Mouse (Mus musculus) heart, postnatal 0 days (tissue): ENCODE data around the gene Ap2a1. TPM values are rescaled to one million over a fixed set of nuclear protein-coding genes. Genes with fewer than 3 reads are reported as not detected.
A peak's percentile ranks its signal among the peaks of the same experiment; 100 is the strongest.

ENCODE experiments used
- ATAC-seq: fragments of 200-750 bp; cut with Nextera tagmentation; 2 replicates; pipeline ENCODE4 v1.8.0; 2017; ENCODE audit warnings: low read depth, moderate number of reproducible peaks, moderate library complexity; ENCODE audit not compliant: insufficient read depth
- DNase-seq: peaks from one replicate; pipeline ENCODE4 v3.0.0-alpha.2; 2016; ENCODE audit warnings: low spot score
- H3K27ac ChIP-seq: fragments of 300-500 bp; sonication (generic); 2 replicates; pipeline ENCODE4 v1.5.1; 2014; ENCODE audit warnings: low read depth, mild to moderate bottlenecking
- H3K27me3 ChIP-seq: fragments of 300-500 bp; sonication (generic); 2 replicates; pipeline ENCODE4 v1.6.1; 2014; ENCODE audit warnings: low read length, mixed read lengths; ENCODE audit not compliant: control insufficient read depth, insufficient read depth
- H3K36me3 ChIP-seq: fragments of 300-500 bp; sonication (generic); replicated peaks from 2 replicates; pipeline ENCODE4 v1.6.1; 2014; ENCODE audit warnings: low read length, mixed read lengths; ENCODE audit not compliant: control insufficient read depth, insufficient read depth
- H3K4me1 ChIP-seq: fragments of 300-500 bp; sonication (generic); 2 replicates; pipeline ENCODE4 v1.6.1; 2014; ENCODE audit warnings: antibody characterized with exemption; ENCODE audit not compliant: control insufficient read depth, insufficient read depth
- H3K4me2 ChIP-seq: fragments of 300-500 bp; sonication (generic); 2 replicates; pipeline ENCODE4 v1.6.1; 2014; ENCODE audit warnings: low read depth, mild to moderate bottlenecking, low read length, moderate library complexity
- H3K4me3 ChIP-seq: fragments of 300-500 bp; sonication (generic); 2 replicates; pipeline ENCODE4 v1.5.1; 2014; ENCODE audit warnings: low read depth, low read length
- H3K9ac ChIP-seq: fragments of 300-500 bp; sonication (generic); replicated peaks from 2 replicates; pipeline ENCODE4 v1.6.1; 2014; ENCODE audit warnings: low read depth, low read length, mixed read lengths
- H3K9me3 ChIP-seq: fragments of 300-500 bp; sonication (generic); replicated peaks from 2 replicates; pipeline ENCODE4 v1.6.1; 2016; ENCODE audit warnings: low read length; ENCODE audit not compliant: control insufficient read depth
- CTCF ChIP-seq: IDR thresholded peaks from 2 replicates; pipeline ENCODE4 v1.5.1; 2016; ENCODE audit warnings: antibody characterized with exemption, control low read depth, low read depth
- EP300 ChIP-seq: IDR thresholded peaks from 2 replicates; pipeline ENCODE4 v1.6.1; 2016; ENCODE audit warnings: antibody characterized with exemption, low read depth
- WGBS: fragments of 180-500 bp; shearing (Covaris S2); extraction: QIAGEN DNeasy Blood & Tissue Kit; methylation state at CpG from one replicate; pipeline ENCODE4 v1.1.7; 2014; 5-methylcytosine and 5-hydroxymethylcytosine counted together
- polyA plus RNA-seq: library from polyadenylated mRNA; unstranded; fragments of >200 nt; fragmentation: Nextera tagmentation; extraction: Ambion mirVana; gene quantifications from 2 replicates; pipeline ENCODE4 v1.2.1, GENCODE M21; 2015
- total RNA-seq: library from RNA; depleted of rRNA; stranded (reverse); fragments of >200 nt; gene quantifications from 2 replicates; pipeline ENCODE4 v1.2.3, GENCODE M21; 2014; ENCODE audit warnings: low replicate concordance

Gene Ap2a1
- total and polyA plus RNA-seq, 2 experiments from 2014 or later = 37.1 to 63.1 TPM

DNA sequence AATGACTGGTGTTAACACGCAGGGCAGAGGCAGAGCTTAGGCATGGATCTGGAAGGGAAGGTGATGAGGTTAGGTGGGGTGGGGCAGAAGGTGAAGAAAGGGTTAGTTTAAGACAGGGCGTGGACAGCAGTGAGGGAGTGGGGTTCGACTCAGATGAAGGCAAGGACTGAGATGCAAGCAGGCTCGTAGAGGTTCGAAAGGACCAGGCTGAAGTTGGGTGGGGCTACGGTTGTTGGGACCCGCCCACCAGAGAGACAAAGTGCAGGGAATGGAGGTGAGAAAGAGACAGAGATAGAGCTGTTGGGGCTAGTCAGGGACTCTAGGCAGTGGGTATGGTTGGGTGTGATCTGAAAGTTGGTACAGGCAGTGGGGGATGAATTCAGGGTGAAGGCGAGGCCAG lies 33.0 kb upstream of the Ap2a1 start:
- no peak for ATAC-seq
- Histone ChIP-seq H3K4me3 (no peak overlapping the region), H3K9me3 (no peaks in the 10 kb centered on the region), H3K4me1 (no peaks in the 10 kb centered on the region), H3K4me2 (no peak overlapping the region), H3K9ac (no peak overlapping the region), H3K27ac (no peak overlapping the region), H3K27me3 (no peaks in the 10 kb centered on the region), H3K36me3 (0 out of 2 replicates have a peak, but pooled peaks cover 7% of the 10 kb centered on the region)
- TF ChIP-seq EP300 = no peak
- TF ChIP-seq CTCF = no peak
- DNase-seq = no peak
- 70% methylated on average over 8 of the region's 8 CpGs for whole genome bisulfite sequencing

GRCm38 (mm10) chr7:44960512-44960910 lies 31.2 kb upstream of the Ap2a1 start:
- Histone ChIP-seq H3K9ac (no peak overlapping the region), H3K4me3 (no peak overlapping the region), H3K4me1 (no peaks in the 10 kb centered on the region), H3K9me3 (no peaks in the 10 kb centered on the region), H3K27ac (no peak overlapping the region), H3K27me3 (no peaks in the 10 kb centered on the region), H3K4me2 (no peak overlapping the region), H3K36me3 (0 out of 2 replicates have a peak, but pooled peaks cover 7% of the 10 kb centered on the region)
- no peak for TF ChIP-seq EP300
- no peak for TF ChIP-seq CTCF
- WGBS = 82% methylated on average over 13 of the region's 13 CpGs
- no peak for ATAC-seq
- no peak for DNase-seq

DNA sequence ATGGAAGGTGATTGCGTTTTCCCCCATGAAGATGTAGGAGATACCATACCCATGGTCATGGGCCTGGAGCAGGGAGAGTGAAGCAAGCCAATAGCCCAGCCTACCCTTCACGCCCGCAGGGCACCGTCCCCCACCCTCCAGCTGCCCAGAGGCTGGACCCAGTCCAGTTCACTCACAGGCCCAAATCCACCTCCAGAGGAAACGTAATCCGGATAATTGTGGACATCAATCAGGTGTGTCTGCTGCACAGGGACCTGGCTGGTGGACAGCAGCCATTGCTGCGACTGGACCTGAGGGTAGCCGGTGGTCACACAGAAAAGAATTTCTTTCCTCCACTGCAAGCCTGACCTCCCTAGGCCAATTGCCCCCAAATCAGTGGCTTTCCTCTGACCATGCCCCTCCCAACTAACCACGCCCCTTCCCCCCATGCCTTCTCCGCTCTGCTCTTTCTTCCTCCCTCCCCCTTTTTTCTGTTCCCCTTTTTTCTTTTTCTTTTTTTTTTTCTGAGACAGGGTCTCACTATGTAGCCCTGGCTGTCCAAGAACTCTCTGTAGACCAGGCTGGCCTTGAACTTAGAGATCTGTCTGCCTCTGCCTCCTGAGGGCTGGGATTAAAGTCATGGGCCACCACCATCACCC lies 30.7 kb upstream of the Ap2a1 start:
- H3K4me3 ChIP-seq = no peak overlapping the region
- no peak for DNase-seq

DNA sequence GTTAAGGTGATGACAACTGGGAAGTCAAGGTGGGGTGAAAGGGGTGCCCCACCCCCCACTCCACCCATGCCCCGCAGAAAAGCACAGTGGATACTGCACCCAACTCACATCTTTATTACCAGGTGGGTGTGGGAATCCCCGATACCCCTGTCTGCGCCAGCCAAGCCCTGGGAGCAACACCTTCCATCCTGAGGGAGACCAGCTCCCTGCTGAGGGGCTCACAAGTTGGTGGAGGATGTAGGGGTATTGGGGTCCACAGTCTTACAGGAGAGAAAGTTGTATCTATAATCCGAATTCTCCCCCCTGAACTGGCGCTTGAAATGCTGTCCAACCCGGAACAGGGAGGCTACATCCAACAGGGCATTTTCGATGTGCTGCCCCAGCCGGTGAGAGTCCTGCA lies 30.0 kb upstream of the Ap2a1 start:
- ATAC-seq = no peak
- 65% methylated on average over 8 of the region's 8 CpGs for WGBS

More for the DNA sequence above, 30.7 kb upstream of the Ap2a1 start:
- no peak for TF ChIP-seq CTCF
- TF ChIP-seq EP300 = no peak
- H3K4me1 ChIP-seq = no peaks in the 10 kb centered on the region
- no peaks in the 10 kb centered on the region for H3K9me3 ChIP-seq
- no peak for ATAC-seq
- no peak overlapping the region for H3K9ac ChIP-seq
- no peak overlapping the region for H3K4me2 ChIP-seq
- 0 out of 2 replicates have a peak, but pooled peaks cover 7% of the 10 kb centered on the region for H3K36me3 ChIP-seq
- no peak overlapping the region for H3K27ac ChIP-seq
- no peaks in the 10 kb centered on the region for H3K27me3 ChIP-seq
- WGBS = 83% methylated on average over 10 of the region's 10 CpGs

GRCm38 (mm10) chr7:44958208-44958607 lies 28.9 kb upstream of the Ap2a1 start:
- peak; percentile 24 for DNase-seq
- Histone ChIP-seq H3K9ac (no peak overlapping the region), H3K9me3 (no peaks in the 10 kb centered on the region), H3K27me3 (no peaks in the 10 kb centered on the region), H3K4me1 (no peaks in the 10 kb centered on the region), H3K4me2 (no peak overlapping the region), H3K4me3 (no peak overlapping the region), H3K36me3 (0 out of 2 replicates have a peak, but pooled peaks cover 7% of the 10 kb centered on the region), H3K27ac (no peak overlapping the region)
- TF ChIP-seq CTCF = peak; percentile 77
- TF ChIP-seq EP300 = no peak
- ATAC-seq = no peak; the same call in 1 of the 2 replicates
- WGBS = 48% methylated on average over 7 of the region's 7 CpGs

More for the DNA sequence above, 30.0 kb upstream of the Ap2a1 start:
- Histone ChIP-seq H3K4me3 (no peak overlapping the region), H3K36me3 (0 out of 2 replicates have a peak, but pooled peaks cover 7% of the 10 kb centered on the region), H3K4me1 (no peaks in the 10 kb centered on the region), H3K27me3 (no peaks in the 10 kb centered on the region), H3K9ac (no peak overlapping the region), H3K27ac (no peak overlapping the region), H3K9me3 (no peaks in the 10 kb centered on the region), H3K4me2 (no peak overlapping the region)
- no peak for TF ChIP-seq EP300
- no peak for TF ChIP-seq CTCF
- DNase-seq = no peak

DNA sequence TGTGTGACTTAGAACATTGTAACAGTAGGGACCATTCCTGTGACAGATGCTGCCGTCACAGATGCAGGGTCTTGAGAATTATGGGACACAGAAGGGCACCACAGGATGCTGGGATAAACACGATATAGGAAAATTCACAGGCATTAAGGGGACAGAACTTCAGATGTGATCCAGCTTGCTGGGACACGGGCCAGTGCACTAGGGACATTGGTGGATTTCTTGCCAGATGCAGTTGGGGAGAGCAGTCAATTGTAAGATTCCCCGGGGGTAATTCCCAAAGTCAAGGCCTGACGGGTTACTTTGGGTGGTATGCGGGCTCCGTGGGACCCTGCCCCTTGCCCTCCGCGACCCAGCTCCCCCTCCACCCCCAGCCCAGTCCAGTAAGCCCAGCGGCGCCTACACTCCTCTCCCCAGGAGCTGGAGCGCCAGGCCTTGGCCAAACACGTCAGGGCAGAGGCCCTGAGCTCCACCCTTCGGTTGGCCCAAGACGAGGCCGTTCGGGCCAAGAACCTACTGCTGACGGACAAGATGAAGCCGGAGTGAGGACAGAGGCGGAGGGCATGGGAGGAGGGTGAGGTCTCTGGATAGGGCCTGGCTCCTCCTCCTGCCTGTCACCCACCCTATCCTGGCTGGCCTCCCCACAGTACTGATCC lies 28.0 kb upstream of the Ap2a1 start:
- H3K4me1 ChIP-seq = 0 out of 2 replicates have a peak, but pooled peaks cover 2% of the 10 kb centered on the region
- ATAC-seq (no peak), DNase-seq (no peak)
- H3K27ac ChIP-seq = peak overlapping the region; percentile 25; the same call in 1 of the 2 replicates
- H3K4me3 ChIP-seq = no peak overlapping the region
- WGBS = 66% methylated on average over 20 of the region's 20 CpGs
- 0 out of 2 replicates have a peak, but pooled peaks cover 7% of the 10 kb centered on the region for H3K36me3 ChIP-seq
- no peak for TF ChIP-seq CTCF
- H3K4me2 ChIP-seq = no peak overlapping the region
- no peak overlapping the region for H3K9ac ChIP-seq
- no peaks in the 10 kb centered on the region for H3K9me3 ChIP-seq
- no peaks in the 10 kb centered on the region for H3K27me3 ChIP-seq
